Mouse (Mus musculus) ES-E14 (cell line): ENCODE results near the gene Mthfd2l. TPM values are rescaled to one million over a fixed set of nuclear protein-coding genes. Genes with fewer than 3 reads are reported as not detected.
A peak's percentile ranks its signal among the peaks of the same experiment; 100 is the strongest.

Experiments
- DNase-seq: peaks from one replicate; pipeline ENCODE4 v3.0.0-alpha.2; 2013; ENCODE audit warnings: low read depth, low spot score
- H3K27ac ChIP-seq: 2 replicates; pipeline ENCODE4 v1.5.1; 2012; ENCODE audit warnings: low read depth, mild to moderate bottlenecking, low read length, moderate library complexity, mixed read lengths; ENCODE audit not compliant: poor library complexity, insufficient read depth, severe bottlenecking
- H3K36me3 ChIP-seq: 2 replicates; pipeline ENCODE4 v1.6.1; 2012; ENCODE audit warnings: mild to moderate bottlenecking, low read length, moderate library complexity, mixed read lengths; ENCODE audit not compliant: control insufficient read depth, poor library complexity, insufficient read depth, severe bottlenecking
- H3K4me1 ChIP-seq, 2 experiments: fragments of 150-350 bp in 1 of 2; sonication (generic) in 1 of 2; 2 replicates each; pipeline ENCODE4 v1.6.1; 2012; ENCODE audit warnings: low read length in 2 of 2, mild to moderate bottlenecking in 1 of 2, mixed read lengths in 1 of 2; ENCODE audit not compliant: control insufficient read depth in 2 of 2, insufficient read depth in 2 of 2, poor library complexity in 1 of 2
- H3K4me3 ChIP-seq, 2 experiments: fragments of 150-350 bp in 1 of 2; sonication (generic) in 1 of 2; 2 replicates each; pipeline ENCODE4 v1.5.1; 2012; ENCODE audit warnings: low read length in 2 of 2, low read depth in 1 of 2, mild to moderate bottlenecking in 1 of 2, mixed read lengths in 1 of 2; ENCODE audit not compliant: insufficient read depth in 1 of 2, poor library complexity in 1 of 2, severe bottlenecking in 1 of 2
- H3K9ac ChIP-seq: 2 replicates; pipeline ENCODE4 v1.6.1; 2012; ENCODE audit warnings: low read depth, mild to moderate bottlenecking, low read length, mixed read lengths; ENCODE audit not compliant: poor library complexity, insufficient read depth, severe bottlenecking
- H3K9me3 ChIP-seq: fragments of 150-350 bp; sonication (generic); 2 replicates; pipeline ENCODE4 v1.6.1; 2012; ENCODE audit warnings: low read depth, mild to moderate bottlenecking, low read length; ENCODE audit not compliant: control insufficient read depth, insufficient read depth
- CHD2 ChIP-seq: IDR thresholded peaks from 2 replicates; pipeline ENCODE4 v1.6.1; 2014; ENCODE audit warnings: mild to moderate bottlenecking, low read depth, low read length, inconsistent platforms
- HCFC1 ChIP-seq: IDR thresholded peaks from 2 replicates; pipeline ENCODE4 v1.6.1; 2012; ENCODE audit warnings: low read length, inconsistent platforms, borderline replicate concordance; ENCODE audit not compliant: insufficient read depth
- MAFK ChIP-seq: IDR thresholded peaks from 2 replicates; pipeline ENCODE4 v1.6.1; 2014; ENCODE audit warnings: mild to moderate bottlenecking, low read depth, low read length, inconsistent platforms; ENCODE audit not compliant: insufficient read depth
- ZC3H11A ChIP-seq: IDR thresholded peaks from 2 replicates; pipeline ENCODE4 v1.6.1; 2012; ENCODE audit warnings: low read depth, mild to moderate bottlenecking, inconsistent platforms, low read length, borderline replicate concordance
- ZNF384 ChIP-seq: IDR thresholded peaks from 2 replicates; pipeline ENCODE4 v1.6.1; 2012; ENCODE audit warnings: low read depth, low read length, inconsistent platforms
- in situ Hi-C, 2 experiments: fragments of 600-800 bp; cut with MboI; formaldehyde crosslinking; loops; one replicate each; pipeline ENCODE4 v1.15.1; 2025; ENCODE audit warnings: low sequenced_read_pairs in 2 of 2, inconsistent platforms in 1 of 2; ENCODE audit not compliant: unreplicated experiment in 2 of 2
- total RNA-seq: library from RNA; depleted of rRNA; stranded (reverse); fragments of 300-350 nt; gene quantifications from 2 replicates; pipeline ENCODE4 v1.2.3, GENCODE M21; 2012

Mthfd2l gene
- total RNA-seq, 1 experiment = 4.0 TPM

GRCm38 (mm10) chr5:90930546-90930945 lies 371 bp upstream of the Mthfd2l start:
- Histone ChIP-seq H3K4me1 (peaks cover 0 to 2% of the 10 kb centered on the region in 2 experiments; a peak in 1 of 4 replicates), H3K9me3 (no peaks in the 10 kb centered on the region), H3K9ac (peak overlapping the region; percentile 72; the same call in 1 of the 2 replicates), H3K36me3 (no peaks in the 10 kb centered on the region), H3K27ac (no peak overlapping the region), H3K4me3 (peak overlapping the region; percentile 66 to 71)
- TF ChIP-seq CHD2 (no peak), ZC3H11A (no peak), MAFK (no peak), ZNF384 (no peak), HCFC1 (no peak)
- in situ Hi-C loops = no loop called here
- no peak for DNase-seq

- no peaks in the 10 kb centered on the region for H3K36me3 ChIP-seq
- no peak overlapping the region for H3K27ac ChIP-seq
- H3K9ac ChIP-seq = 0 out of 2 replicates have a peak overlapping the region, but pooled peaks have one; percentile 72
- H3K4me1 ChIP-seq = peaks cover 0 to 2% of the 10 kb centered on the region in 2 experiments; a peak in 1 of 4 replicates
- DNase-seq = no peak
- H3K4me3 ChIP-seq = peak overlapping the region; percentile 66 to 71
- H3K9me3 ChIP-seq = no peaks in the 10 kb centered on the region
- TF ChIP-seq ZC3H11A (no peak), ZNF384 (no peak), HCFC1 (no peak), MAFK (no peak), CHD2 (no peak)
- in situ Hi-C loops = no loop called here
These were observed 994 bp downstream of the Mthfd2l start for GRCm38 (mm10) chr5:90931911-90932310.

GRCm38 (mm10) chr5:90936706-90937105 lies 5.8 kb downstream of the Mthfd2l start:
- no peaks in the 10 kb centered on the region for H3K4me1 ChIP-seq
- no peaks in the 10 kb centered on the region for H3K9me3 ChIP-seq
- no peak for DNase-seq
- no peak overlapping the region for H3K27ac ChIP-seq
- in situ Hi-C loops = no loop called here
- TF ChIP-seq CHD2 (no peak), ZC3H11A (no peak), ZNF384 (no peak), MAFK (no peak), HCFC1 (no peak)
- no peaks in the 10 kb centered on the region for H3K36me3 ChIP-seq
- H3K9ac ChIP-seq = no peak overlapping the region
- no peak overlapping the region for H3K4me3 ChIP-seq

- Histone ChIP-seq H3K4me3 (no peak overlapping the region), H3K27ac (no peak overlapping the region), H3K9ac (no peak overlapping the region), H3K9me3 (no peaks in the 10 kb centered on the region), H3K4me1 (no peaks in the 10 kb centered on the region), H3K36me3 (no peaks in the 10 kb centered on the region)
- TF ChIP-seq ZC3H11A = no peak
- no peak for TF ChIP-seq MAFK
- TF ChIP-seq CHD2 = no peak
- no peak for TF ChIP-seq ZNF384
- no peak for TF ChIP-seq HCFC1
- in situ Hi-C loops = loop anchor here in 1 of 2 experiments (10.0 kb wide), 1 partner anchor 359 kb away; no protein-coding TSS in a partner anchor
- DNase-seq = no peak
These were observed 14.5 kb downstream of the Mthfd2l start for GRCm38 (mm10) chr5:90945453-90945852.

GRCm38 (mm10) chr5:90949499-90949898 lies 18.6 kb downstream of the Mthfd2l start:
- in situ Hi-C loops = loop anchor here in 1 of 2 experiments (10.0 kb wide), 1 partner anchor 355 kb away; no protein-coding TSS in a partner anchor
- Histone ChIP-seq H3K9ac (no peak overlapping the region), H3K27ac (no peak overlapping the region), H3K4me3 (no peak overlapping the region), H3K4me1 (no peaks in the 10 kb centered on the region), H3K36me3 (no peaks in the 10 kb centered on the region), H3K9me3 (no peaks in the 10 kb centered on the region)
- no peak for DNase-seq
- TF ChIP-seq CHD2 = no peak
- no peak for TF ChIP-seq MAFK
- no peak for TF ChIP-seq ZC3H11A
